Mouse (Mus musculus) fibroblast of lung, adult 2 months (primary cell): ENCODE measurements around the gene Chd3.

ENCODE experiments used
- DNase-seq: peaks from one replicate; pipeline ENCODE4 v3.0.0-alpha.2; 2011; ENCODE audit warnings: low read depth

Gene Chd3

DNA sequence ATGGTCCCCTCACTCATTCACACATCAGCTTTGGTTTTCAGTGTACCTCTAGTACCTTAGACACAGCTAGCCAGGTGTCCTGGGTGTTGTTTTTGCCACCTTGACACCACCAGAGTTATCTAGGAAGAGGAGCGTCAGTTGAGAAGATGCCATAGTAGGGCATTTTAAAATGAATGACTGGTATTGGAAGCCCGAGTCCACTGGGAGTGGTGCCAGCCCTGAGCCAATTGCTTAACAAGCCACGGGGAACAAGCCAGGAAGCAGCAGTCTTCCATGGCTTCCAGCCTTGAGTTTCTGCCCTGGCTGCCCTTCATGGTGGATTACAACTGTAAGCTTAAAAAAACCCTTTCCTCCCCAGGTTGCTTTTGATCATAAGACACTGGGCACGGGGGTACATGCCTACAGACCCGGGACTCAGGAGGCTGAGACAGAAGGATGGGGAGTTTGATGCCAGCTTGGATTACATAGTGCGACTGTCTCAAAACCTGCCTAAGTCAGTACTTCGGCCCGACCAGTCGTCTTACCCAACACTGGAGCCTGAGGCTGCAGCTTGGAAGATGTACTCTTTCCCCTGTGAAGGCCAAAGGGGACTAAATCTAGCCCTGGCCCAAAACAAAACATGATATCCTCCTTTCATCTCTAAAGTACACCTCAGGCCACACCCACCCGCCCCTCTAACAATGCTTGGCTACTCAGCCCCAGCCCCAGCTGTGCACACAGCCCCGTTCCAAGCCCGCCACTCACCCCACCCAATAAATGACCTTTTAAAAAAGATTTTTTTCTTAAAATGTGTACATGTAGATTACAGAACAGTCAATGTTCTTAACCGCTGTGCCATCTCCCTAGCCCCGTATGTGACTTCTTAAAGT is 20.6 kb upstream of the Chd3 start:
- no peak for DNase-seq

DNA sequence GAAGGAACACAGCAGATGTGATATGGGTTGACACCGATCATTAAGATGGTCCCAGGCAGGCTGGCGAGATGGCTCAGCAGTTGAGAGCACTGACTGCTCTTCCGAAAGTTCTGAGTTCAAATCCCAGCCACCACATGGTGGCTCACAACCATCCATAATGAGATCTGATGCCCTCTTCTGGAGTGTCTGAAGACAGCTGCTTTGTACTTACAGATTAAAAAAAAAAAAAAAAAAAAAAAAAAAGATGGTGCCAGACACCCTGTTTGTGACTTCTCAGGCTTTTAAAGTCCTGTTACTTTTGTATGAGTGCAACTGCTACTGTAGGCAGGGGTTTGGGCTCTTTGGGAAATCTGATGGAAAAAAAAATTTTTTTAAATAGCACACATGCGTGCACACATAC is 19.5 kb upstream of the Chd3 start:
- no peak for DNase-seq

DNA sequence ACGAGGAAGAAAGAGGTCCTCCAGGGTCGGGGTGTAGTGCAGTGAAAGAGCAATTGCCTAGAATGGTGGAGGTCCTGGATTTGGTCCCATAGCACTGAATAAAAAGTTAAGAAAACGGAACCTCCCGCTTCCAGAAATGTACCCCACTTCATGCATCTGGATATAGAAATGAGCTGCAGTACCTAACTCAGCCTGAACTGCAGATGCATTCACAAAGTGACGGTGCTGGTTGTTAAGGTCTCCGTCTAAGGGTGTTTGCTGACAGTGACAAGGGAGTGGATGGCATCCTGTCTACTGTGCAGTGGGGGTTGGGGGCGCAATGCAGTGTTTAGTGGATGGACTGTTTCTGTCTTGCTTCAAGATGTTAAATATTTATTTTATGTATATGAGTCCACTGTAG is 17.6 kb upstream of the Chd3 start:
- no peak for DNase-seq

DNA sequence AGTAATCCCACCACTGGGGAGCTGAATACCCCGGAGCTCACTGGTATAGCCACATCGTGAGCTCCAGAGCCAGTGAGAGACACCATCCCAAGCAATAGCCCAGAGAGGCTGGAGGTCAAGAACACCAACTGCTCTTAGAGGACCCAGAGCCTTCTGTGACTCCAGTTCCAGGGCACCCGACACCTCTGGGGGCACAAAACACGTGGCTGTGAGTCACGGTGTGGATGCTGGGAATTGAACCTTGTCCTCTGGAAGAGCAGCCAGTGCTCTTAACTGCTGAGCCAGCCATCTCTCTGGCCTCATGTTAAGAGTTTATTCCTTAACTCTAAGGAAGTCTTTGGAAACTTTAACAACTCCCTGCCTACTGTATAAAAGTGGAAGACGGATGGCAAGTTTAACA is 15.8 kb upstream of the Chd3 start:
- no peak for DNase-seq

DNA sequence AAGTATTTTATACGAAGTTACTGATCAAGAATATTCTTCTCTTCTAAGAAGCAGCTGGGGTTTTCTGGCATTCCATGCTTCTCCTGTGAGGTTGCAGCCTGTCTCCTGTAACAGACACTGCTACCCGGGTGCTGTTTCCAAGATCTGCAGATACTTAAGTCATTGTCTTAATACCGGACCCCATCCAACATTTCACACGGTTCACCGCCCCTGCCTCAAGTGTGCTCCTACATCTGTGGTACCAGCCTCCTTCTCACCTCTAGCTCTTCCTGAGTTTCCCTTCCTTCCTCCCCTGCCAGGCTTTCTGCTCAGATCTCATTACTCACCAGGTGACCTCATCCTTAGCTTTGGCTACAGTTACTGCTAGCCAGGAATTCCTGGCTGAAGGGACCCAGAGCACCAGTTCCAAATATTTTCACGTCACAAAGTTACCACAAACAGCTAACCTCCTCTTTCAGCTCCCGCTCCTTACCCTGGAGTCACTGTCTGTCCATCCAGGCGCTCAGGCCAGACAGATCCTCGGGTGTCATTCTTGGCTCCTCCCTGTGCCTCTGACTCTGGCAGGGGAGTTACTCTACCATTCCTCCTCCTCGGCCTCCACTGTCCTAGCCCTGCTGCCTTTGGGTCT is 13.4 kb upstream of the Chd3 start:
- peak; percentile 64 for DNase-seq

DNA sequence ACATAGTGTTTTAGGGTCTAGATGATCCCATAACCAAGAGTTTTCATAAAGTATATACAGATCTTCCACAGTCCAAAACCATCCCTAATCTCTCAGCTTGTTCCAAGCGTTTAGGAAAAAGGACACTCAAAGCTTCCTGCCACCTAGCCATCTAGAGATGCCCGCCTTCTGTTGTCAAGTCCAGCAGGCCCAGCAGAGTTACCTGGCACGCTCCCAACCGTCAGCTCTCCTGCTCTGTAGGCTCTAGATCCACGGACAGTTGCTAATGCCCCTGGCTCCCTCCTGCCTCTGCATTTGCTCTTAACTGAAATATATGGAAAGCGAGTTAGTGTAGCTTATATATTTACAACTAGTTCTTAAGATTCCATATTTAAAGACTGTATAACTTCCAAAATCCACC is 12.2 kb upstream of the Chd3 start:
- DNase-seq = no peak

DNA sequence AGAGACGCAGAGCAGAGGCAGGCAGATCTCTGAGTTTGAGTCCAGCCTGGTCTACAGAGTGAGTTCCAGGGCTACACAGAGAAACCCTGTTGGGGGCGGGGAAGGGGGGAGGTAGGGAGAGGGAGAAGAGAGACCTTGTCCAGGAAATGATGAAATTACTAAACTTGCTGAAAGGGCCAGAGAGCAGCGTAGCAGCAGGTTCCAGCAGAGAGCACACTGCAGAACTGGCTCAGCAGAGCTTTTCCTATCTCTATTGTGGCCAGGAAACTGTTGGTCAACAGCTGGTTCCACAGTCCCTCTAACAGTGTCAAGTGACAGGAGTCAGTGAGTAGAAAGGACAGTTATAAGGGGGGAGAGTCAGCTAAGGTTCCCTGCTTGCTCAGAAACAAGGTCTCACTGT is 10.4 kb upstream of the Chd3 start:
- DNase-seq = no peak

DNA sequence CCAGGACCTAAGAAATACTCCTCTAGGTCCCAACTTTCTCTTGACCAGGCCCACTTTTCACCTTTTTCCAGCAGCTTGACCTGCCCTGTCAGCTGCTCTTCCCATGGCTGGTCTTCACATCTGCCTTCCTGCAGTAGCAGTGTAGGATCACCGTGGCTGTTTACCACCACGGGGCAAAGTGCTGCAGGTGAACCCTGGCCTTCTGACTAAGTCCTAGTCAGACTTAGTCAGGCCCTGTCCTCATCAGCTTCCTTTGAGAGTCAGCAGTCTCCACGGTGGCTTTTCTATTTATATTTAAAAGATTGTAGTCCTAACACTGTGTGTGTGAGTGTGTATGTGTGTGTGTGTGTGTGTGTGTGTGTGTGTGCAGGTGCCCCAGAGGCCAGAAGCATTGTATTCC is 8.6 kb upstream of the Chd3 start:
- DNase-seq = no peak

DNA sequence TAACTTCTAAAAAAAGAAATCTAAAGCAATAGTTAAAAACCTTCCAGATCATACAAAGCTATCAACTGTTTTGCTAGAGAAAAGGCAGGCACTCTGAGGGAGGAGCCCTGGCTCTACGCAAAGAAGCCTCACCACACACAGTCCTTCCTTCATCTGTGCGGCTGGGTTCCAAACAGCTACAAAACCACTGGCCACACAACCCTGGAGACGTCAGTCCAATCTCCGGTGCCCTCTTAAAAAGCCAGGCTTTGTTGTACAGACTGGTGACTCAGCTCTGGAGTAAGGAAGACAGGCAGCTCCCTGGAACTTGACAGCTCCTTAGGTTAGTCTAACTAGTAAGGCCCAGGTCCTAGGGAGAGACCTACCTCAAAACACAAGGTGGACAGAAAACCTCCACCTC is 6.4 kb upstream of the Chd3 start:
- DNase-seq = no peak

DNA sequence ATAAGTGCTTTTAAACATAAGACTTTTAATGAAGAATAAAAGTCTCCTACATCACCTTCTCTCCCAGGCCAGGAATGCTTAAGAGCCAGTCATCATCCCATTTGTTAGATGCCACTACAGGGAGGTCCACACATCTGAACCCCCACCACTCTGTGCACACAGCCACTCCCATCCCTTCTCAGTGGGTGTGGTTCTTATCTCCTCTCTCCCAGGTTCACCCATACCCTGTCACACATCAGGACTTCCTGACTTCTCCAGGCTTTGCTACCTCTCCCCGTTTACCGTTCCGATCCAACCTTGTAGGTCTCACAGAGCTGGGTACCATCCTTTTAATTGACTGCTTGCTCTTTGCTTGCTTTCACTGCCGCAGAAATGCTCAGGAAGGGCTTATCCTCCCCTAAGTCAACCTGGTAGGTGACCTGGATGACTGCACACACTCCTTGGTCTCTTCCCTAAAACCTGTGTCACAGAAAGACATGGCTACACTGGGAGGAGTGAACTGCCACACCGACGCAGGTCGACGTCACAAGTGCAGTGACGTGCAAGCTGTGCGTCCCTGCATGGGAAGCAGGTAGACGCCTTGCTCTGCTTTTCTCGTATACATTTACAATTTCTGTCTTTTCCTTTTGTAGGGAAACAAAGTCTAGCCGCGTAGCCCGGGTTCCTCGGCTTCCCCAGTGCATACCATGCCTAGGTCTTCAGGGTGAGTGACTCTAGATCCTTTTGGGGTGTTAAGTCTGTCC is 4.2 kb upstream of the Chd3 start:
- no peak for DNase-seq

DNA sequence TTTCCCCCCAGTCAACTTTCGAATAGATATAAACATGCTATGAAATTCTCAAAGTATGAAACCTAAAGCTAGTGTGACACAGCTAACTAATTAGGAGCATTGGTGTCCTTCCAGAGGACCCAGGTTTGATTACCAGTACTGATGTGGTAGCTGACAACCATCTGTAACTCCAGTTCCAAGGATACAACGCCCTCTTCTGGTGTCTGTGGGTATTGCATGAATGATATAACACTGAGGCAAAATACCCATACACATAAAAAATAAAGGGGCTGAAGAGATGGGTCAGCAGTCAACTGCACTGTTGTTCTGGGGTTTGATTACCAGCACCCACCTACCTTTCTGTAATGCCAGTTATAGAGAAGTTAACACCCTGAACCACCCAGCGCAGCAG is 3.6 kb upstream of the Chd3 start:
- DNase-seq = no peak

DNA sequence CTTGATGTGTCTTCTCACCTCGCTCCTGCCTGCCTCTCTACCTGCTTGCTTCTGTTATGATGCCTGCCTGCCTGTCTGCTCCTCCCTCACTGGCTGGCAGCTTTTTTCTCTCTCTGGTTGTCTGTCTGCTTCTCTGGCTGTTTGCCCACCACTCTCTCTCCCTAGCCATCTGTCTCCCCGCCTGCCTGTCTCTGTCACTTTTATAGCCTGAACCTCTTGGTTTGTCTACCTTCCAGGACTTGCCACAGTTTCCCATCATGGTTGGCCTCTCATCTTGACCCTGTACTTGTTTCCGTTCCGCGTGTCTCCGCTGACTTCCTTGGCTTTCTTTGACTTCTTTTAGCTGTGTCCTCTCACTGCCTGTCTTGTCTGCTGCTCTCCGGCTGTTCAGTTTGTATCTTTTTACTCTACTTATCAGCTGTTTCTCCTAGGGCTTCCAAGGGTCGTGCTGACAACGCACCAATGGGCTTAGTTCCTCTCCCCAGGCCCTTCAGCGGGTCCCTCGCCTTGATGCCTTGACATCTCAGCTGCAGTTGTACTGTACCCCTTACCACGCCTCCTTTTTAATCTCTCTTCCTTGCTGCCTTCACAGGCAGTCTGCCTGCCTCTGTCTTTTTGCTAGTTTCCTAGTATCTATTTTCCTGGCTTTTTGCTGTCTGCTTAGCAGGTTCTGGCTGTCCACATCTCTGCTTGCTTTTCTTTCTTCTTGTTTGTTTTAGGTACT is 3.0 kb upstream of the Chd3 start:
- DNase-seq = no peak

DNA sequence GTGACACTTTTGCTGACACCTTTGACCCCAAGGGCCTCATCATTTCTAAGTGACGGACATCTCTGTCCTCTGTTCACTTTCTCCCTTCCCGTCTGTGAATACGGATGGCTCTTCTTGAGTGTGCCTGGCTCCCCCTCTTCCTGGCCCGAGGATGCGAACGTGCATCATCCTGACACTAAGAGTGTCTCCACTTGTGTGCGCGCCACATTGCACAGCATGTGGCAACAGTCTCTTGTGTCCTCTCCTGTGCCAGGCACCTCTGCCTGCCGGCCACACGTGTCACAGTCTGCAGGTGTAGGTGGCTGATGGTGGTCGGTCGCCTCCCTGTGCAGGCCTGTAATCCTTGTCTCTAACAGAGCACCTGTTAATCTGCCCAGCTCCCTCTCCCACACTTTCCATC is 2.4 kb upstream of the Chd3 start:
- no peak for DNase-seq

DNA sequence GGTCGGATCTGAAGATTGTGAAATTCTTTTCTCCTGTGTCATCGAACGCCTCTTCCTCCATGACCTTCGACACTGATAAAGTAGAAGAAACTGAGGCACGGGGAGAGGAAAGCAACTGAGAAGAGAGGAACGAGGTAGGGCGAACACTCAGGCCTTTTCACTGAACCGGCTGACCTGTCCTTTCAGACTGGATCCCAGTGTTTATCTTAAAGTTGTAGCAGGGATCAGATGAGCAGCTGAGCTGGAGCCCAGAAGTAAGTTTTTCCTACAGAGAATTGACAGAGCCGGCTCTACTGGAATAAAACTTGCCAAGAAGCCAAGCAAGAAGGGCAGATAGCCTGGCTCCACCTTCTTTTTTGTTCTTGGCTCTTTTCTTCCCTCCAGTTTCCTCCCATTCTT is 1.6 kb upstream of the Chd3 start:
- no peak for DNase-seq

DNA sequence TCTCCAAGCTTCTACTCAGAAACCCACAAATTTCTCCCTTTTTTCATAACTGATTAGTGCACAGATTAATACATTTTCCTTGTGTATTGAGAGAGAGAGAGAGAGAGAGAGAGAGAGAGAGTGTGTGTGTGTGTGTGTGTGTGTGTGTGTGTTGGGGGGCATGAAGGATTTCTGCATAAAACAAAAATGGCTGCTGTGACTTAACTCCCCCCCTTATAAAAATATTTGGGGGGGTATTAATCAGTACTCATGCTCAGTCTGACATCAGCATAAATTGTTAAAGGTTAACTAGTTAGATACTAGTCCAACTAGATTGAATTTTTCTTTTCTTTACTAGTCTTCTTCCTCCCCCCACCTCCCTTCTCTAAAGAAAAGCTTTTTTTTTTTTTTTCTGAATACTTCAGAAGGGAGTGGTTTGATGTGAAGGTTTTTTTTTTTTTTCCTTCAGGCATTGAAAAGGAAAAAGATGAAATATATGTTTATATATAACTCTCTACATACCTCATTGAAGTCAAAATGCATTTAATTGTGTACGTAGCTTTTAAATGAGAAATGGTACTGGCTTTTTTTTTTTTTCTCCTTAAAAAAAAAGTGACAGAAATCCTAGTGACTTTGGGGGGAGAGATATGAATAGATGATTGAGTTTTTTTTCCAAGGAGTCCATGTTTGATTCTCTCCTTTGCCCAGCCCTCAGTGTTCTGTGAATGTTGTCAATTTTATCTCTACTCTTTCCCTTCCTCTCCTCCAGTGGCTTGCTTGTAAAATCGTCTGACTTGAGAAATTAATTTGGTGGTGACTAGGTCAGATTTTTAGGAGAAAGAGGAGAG is 997 bp upstream of the Chd3 start:
- DNase-seq = no peak

DNA sequence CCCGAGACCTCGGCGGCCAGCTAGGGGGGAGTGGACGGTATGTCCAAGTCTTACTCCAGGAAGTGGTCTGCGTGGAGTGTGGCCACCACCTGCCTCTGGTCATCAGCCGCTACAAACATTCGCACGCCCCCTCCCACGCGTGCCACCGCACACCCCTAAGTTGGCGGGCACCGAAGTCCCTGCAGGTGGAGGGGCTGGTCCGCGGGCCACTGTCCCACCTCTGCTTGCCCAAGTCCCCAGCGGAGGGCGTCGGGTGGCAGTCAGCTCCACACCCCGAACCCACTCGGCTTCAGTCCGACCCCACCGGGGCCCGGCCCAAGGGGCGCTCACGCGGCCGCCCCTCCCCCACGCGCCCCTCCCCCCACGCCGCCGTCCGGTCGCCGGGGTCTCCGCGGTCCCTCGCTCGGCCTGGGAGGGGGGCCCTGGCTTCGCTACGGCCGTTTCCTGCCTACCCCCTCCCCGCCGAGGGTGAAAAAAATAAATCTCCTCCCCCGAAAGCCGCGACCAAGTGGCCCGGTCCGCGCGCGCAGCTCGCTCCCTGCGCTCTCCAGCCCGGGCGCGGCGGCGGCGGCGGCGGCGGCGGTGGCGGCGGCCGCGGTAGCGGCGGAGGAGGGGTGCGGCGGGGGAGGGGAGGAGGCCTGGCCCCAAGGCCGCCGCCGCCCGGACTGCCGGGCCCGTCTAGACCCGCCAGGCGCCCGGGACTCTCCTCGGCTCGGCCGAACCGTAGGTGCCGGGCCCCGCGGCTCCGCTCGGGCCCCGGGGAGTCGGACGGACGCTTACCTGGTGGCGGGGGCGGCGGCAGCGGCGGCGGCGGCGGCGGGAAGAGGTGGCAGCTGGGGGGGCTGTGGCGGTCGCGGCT is 621 bp downstream of the Chd3 start:
- no peak for DNase-seq

DNA sequence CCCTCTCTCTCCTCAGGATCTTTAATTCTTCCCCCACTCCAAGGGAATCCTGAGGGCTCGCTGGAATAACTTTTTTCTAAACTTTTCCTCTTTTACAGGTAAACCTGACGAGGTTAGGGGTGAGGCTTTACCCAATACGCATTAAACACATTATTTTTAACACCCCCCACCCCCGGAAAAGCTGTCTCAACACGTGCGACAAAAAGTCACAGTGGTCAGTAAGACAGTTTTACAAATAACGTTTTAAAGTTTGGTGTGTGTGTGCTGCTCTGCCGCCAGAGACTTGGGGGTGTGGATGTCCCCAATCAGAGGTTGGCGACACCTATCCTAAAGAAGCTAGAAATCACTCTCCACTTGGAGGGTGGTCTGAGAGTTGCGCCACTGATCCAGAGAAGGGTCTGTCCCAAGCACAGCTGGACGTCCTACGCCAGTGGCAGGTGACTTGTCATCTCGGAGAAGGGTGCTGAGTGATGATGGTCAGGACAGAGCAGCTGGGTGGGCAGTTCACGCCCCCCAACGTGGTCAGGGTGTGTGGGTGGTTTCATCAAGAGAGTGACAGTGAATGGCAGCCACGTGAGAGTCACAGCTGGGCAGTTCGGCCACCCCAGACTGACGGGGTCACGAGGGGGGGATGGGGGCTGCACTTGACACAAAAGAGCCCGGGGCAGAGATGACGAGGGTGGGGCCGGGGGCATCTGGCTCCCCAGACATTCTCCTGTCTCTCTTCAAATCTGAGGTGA is 1.4 kb downstream of the Chd3 start:
- no peak for DNase-seq

DNA sequence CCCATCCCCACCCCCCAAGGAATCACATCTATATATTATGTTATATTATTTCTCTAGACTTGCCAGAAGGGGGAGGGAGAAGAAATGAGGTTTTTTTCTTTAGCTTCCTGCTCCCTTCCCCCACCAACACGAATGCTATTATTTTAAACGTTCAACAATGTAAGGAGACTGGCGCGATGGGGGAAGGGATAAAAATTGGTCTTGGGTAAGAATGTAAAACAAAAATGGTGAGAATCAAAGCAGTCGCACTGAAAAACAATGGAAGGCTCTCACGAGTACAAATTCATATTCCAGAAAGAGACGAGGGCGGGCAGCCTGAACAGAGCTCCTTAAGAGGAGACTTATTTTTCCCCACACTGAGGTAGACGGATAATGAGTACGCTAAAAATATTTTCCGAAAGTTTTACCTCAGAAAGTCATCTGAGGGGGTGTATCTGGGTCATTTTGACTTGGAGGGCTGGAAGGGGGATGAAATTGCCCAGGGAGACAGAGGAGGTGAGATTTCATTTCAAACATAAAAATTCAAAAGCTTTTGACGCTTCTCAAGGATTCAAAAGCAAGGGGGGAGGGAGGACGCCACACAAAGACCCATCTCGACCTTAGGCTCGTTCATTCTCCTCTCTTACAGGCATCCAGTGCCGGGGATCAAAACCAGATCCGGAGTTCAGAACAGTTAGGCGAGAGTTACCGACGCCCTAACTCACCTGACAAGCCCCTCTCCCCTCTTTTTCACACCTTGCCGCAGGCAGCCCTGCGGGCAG is 2.2 kb downstream of the Chd3 start:
- DNase-seq = no peak

DNA sequence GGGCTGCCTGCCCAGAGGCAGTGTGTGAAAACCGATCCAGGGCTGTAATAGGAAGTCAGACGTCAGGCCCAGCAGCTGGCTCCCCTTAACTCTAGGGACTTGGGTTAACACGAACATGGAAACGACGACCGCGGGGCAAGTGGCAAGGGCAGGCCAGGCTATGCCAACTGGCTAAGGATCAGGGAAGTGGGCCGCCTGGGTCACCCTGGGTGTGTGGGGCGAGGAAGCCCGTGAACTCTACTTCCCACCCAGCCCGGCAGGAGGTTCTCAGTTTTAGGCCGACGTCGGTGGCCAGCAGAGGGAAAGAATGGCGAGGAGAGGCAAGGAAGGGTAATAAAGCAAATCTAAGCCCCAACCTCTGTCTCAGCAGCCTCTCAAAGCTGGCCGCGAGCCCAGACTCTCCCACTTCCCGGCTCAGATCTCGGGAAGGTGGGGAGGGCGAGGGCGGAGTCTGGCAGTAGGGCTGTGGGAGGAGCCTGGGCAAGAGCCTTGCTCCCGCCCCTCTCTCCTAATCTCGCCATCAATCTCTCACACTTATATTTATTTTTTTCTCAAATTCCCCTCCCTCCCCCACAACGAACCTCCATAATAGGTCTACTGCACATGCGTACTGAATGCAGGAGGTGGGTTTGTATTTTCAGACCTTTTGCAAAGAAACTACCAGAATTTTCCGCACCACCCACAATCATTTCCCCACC is 2.9 kb downstream of the Chd3 start:
- peak; percentile 87 for DNase-seq
